Mouse (Mus musculus): Measurements from ENCODE around the gene Actg2.

Gene Actg2

DNA sequence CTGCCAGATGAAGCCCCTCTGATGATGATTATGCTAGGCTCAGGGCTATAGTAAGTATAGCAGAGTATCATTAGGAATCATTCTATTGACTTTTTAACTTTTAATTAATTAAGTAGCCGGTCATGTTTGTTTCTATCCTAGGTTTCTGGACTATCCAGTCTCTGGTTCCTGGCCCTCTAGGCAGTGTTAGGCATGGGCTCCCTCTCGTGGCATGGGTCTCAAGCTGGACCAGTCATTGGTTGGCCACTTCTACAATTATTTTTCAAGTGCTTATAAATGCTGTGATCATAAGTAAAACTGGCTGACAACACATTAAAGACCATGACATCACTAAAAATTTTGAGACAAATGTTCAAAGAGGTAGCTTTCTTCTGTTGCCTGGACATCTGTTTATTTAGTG is 25.9 kb downstream of the Actg2 start:
- no peak for DNase-seq

DNA sequence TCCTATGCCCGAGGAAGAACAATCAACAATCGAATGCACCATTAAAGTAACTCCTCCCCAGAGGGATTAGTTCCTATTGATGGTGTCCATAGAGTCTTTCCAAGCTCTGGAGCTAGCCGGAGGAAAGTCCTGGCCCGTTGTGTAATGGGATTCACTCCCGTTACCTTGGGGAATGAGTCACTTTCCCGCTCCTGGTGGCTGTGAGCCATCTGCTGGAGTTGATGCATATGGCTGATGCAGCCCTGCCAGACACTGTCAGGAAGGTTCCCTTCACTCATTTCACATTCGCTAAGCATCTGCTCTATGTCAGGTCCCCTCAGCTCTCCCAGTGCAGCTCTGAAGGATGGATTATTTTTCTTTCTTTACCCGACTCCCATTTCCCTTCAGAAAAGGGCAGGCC is 26.6 kb downstream of the Actg2 start:
- no peak for DNase-seq

- no peak for DNase-seq
These were observed 28.9 kb downstream of the Actg2 start for GRCm38 (mm10) chr6:83507168-83507546.

- peak; percentile 99 for DNase-seq
These were observed 29.6 kb downstream of the Actg2 start, which contains the start of gene Dguok for GRCm38 (mm10) chr6:83506258-83507167. Dguok (minus strand) TSS chr6:83506969.

GRCm38 (mm10) chr6:83505554-83505953 is 30.5 kb downstream of the Actg2 start:
- no peak for DNase-seq

DNA sequence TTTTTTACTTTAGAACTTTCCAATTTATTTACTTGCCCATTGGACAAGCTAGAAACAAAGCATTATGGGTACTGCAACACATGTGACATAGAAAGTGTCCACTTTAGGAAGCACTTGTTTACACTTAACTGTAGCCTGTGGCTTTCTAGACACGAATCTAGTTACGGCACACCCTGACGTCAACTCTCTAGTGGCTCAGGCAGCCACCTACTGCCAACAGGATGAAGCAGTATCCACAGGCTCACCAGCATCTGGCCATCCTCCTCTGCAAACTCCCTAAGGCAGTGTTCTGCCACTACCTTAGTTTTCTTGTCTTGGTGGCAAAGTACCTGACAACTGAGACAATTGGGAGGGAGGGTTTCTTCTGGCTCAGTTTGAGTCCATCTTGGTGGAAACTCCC is 32.7 kb downstream of the Actg2 start:
- DNase-seq, result no peak

DNA sequence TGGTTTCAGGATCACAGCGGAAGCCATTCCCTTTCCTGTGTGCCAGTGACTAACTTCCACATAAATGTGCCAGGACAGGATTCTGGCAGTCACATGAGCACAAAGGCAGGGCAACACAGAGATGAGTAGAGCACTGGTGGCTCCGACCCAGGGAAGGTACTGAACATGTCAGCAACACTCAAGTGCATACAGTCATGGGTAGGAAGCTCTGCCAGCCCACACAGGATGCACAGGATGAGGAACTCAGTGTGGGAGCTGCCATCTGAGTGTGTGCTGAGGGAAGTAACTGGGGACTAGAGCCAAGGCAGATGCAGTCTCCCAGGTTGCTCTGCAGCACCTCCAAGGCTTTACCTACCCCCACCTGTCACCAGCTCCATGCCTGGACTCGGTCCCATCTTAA is 33.4 kb downstream of the Actg2 start:
- peak; percentile 65 for DNase-seq

GRCm38 (mm10) chr6:83501524-83502310 is 34.3 kb downstream of the Actg2 start:
- DNase-seq, result no peak

- DNase-seq, result no peak
These were observed 35.6 kb downstream of the Actg2 start for GRCm38 (mm10) chr6:83500462-83500861.

DNA sequence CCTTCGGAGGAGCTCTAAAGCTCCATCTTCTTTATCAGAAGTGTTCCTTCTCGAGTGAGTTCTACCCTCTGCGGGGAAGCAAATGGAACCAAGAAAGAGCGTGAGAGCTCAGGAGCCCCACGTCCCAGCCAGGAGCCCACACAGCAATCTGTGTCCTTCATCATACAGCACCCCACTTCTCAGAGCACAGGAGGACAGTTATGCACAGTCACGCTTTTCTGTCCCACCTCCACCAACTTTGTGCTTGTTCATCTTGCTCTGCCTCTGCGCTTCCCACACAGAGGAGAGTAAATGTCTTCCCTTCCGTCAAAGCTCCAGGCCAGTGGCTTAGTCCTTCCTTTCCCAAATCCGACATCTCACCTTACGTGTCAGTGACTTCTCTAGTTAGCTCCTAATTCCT is 37.0 kb downstream of the Actg2 start:
- no peak for DNase-seq

- DNase-seq, result no peak
These were observed 39.0 kb downstream of the Actg2 start for GRCm38 (mm10) chr6:83496753-83497710.

DNA sequence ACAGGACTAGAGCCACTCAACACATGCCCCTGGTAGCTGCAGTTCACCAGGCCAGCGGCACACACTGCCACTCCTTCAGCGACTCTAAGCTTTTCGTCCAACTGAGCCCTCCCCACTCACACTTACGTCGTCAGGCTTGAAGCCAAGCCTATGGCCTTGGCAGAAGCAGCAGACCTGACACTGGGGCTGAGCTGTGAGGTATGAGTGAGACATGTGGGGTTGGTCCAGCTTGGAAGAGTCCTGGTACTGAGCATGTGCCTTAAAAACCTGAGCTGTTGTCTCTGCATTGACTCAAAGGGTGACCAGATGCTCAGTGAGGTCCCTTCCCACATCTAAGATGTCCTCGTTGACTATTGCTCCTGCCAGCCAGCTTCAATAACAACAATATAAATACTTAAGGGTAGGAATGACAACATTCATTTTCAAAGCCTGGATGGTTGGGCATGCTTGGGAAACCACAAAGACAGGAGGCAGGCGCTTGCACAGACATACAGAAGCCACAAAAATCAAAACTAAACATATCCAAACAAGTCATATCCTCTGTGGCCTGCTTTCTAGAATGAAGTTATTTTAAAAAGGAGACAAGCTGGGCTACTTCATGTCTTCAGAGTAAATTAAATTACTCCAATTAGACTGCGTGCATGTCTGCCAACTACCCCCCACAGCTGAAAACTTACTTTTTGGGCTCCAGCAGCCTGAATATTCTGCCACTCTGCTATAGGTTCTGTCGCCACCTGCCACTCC is 39.9 kb downstream of the Actg2 start:
- DNase-seq, result no peak

DNA sequence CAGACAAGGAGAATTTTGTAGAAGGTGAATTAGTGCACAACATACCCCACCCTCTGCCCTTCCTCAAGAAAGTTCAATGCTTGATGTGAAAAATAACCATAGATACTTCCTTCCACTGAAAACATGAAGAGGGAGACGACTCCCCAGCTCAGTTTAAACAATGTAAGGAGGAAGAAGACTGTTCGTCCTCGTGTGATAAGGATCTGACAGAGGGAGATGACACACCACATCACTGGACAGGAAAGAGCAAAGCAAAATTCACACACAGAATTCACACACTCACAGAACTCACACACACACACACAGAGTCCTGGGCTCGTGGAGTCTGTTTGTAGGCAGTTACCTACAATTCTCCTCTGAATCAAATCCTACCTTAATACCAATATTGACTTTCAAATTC is 45.4 kb downstream of the Actg2 start:
- no peak for DNase-seq

GRCm38 (mm10) chr6:83488200-83488599 is 47.9 kb downstream of the Actg2 start:
- no peak for DNase-seq

GRCm38 (mm10) chr6:83487298-83487697 is 48.8 kb downstream of the Actg2 start:
- no peak for DNase-seq

GRCm38 (mm10) chr6:83485854-83486253 is 50.2 kb downstream of the Actg2 start:
- no peak for DNase-seq

- no peak for DNase-seq
These were observed 52.3 kb downstream of the Actg2 start for GRCm38 (mm10) chr6:83483776-83484175.

DNA sequence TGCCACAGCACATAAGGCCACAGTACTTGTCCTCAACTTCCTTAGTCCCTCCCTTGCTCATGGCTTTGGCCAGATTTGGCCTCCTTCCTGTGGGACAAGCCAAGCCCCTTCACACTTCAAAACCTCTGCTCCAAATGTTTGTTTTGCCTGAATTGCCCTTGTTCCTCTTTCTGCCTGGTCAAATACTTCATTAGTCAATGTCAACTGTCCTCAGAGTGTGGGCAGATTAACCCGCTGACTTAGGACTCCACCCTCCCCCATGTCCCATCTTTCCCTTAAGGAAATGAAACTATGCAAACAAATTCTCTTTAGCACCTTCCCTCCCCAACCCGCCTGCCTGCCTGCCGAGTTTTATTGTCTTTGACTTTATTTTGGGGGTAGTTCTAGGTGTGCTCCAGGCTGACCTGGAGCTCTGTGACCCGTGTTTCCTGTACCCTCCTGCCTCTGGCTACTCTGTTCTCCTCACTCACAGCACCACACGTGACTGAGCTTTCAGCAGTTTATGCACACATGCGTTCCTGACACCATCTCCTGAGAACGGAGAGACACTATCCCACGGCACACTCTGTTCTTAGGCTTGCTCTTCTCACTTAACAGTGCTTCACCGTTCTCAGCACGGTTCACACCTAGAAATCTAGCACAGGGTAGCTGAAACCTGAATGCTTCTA is 53.5 kb downstream of the Actg2 start:
- no peak for DNase-seq

DNA sequence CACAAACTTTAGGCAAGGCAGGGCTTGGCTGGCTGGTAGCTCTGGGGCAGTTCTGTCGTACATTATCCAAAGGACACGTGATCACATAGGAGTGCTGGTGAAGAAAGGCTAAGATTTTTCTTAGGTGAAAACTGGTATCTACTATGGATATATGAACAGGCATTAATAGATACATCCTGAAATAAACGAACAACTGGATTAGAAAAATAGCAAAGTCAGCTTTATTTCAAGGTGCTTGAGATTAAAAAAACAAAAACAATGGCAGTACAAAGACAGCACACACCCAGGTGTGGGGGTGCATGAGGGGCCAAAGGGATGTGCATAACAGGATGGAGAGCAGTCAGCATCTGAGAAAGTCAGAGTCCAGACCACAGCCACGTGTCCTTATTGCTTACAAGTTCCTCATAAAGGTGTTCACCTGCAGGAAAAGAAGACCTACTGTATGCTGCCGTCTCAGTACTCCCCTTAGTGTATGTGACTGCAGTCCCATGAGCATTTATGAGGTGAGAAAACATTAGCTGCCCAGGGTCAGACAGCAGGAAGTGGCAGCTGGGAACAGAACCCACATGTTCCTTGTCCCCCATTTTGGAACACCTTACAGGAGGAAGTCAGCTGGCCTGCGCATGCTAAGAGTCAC is 55.9 kb downstream of the Actg2 start:
- DNase-seq, result no peak

- no peak for DNase-seq
These were observed 56.9 kb downstream of the Actg2 start for GRCm38 (mm10) chr6:83479193-83479592.

DNA sequence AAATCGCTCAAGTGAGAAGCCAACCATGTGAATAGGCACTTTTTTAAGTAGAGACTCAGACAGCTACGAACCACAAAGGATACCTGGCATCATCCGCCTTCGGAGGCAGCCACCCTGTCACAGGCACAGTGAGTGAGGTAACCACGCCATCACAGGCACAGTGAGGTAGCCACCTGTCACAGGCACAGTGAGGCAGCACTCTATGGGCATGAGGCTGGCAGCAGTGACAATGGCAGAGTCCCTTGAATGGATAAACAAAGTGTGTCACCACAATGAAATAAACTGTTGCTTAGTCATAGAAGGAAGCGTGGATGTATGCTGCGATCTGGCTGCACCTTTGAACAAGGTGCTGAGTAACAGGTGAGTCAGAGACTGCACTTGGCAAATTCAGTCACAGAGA is 57.4 kb downstream of the Actg2 start:
- DNase-seq, result no peak

All from layer of hippocampus, adult 9-11 months (tissue).